Mouse (Mus musculus): ENCODE measurements around the gene Aff1. TPM values are rescaled to one million over a fixed set of nuclear protein-coding genes. Genes with fewer than 3 reads are reported as not detected.

The Aff1 gene
- polyA plus RNA-seq, 1 experiment, result 2.9 TPM

DNA sequence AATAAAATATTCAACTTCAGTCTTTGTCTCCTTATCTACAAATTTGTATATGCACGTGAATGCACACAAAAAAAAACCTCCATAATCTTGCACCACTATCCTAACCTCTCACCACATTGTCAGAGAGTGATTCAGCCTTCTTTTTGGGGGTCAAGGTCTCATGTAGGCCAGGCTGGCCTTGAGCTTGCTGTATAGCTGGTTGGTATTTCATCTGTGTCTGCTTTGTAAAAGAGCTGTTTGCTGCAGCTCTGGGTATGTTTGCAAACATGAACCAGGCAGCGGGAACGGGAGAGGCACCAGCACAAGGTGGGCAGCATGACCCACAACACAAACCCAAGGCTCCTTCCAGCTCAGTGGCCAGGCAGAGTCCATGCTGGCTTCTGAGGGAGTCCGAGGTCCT, 18.6 kb upstream of the Aff1 start:
- DNase-seq (ENCODE audit: low read depth), result no peak
- TF ChIP-seq CTCF (IDR thresholded peaks at IDR 0.05; ENCODE audit: borderline replicate concordance, extremely low read depth, insufficient read depth, insufficient read length), result no peak
- no peak for TF ChIP-seq POLR2A (IDR thresholded peaks at IDR 0.05; ENCODE audit: borderline replicate concordance, extremely low read depth, insufficient read depth, insufficient read length, poor library complexity, severe bottlenecking)

DNA sequence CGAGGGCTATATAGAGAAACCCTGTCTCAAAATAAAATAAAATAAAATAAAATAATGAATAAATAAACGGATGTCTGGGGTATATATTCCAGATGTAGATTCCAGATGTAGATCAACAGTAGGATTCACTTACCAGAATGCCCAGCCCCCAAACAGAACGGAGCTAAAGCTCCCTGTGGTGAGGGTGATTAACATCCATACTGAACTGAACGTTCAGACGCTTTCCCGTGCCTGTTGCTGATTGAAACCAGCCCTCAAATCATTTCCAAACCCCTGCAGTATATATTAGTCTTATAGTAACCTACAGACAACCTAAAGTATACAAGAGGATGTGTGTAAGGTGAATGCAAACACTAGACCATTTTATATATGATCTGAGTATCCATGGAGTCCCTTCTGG, 17.7 kb upstream of the Aff1 start:
- DNase-seq (ENCODE audit: low read depth), result no peak
- TF ChIP-seq POLR2A (IDR thresholded peaks at IDR 0.05; ENCODE audit: borderline replicate concordance, extremely low read depth, insufficient read depth, insufficient read length, poor library complexity, severe bottlenecking) (no peak), CTCF (IDR thresholded peaks at IDR 0.05; ENCODE audit: borderline replicate concordance, extremely low read depth, insufficient read depth, insufficient read length) (no peak)

DNA sequence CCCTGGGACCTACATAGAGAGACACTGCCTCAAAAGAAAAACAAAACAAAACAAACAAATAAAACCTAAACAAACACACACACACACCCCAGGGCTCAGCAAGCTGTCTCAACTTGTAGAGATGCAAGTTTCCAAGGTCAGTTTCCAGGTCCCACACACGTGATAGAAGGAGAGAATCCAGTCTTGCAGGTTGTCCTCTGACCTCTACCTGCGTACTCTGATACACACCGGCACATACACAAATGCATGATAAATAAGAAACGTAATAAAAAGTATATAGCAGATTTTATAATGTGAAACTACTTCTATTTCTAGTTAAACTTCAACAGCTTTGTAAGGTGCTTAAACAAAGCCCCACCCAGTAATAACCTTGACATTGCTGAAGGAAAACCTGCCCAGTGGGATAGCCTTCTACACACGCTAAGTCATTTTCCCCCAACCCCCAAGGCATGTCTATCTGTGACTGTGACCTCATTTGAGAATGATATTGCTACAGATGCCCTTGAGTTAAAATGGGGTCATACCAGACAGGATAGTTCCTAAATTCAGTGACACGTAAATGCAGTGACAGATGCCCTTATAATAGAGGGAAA, 15.8 kb upstream of the Aff1 start:
- TF ChIP-seq POLR2A (IDR thresholded peaks at IDR 0.05; ENCODE audit: borderline replicate concordance, extremely low read depth, insufficient read depth, insufficient read length, poor library complexity, severe bottlenecking), result no peak
- no peak for TF ChIP-seq CTCF (IDR thresholded peaks at IDR 0.05; ENCODE audit: borderline replicate concordance, extremely low read depth, insufficient read depth, insufficient read length)
- no peak for DNase-seq (ENCODE audit: low read depth)

DNA sequence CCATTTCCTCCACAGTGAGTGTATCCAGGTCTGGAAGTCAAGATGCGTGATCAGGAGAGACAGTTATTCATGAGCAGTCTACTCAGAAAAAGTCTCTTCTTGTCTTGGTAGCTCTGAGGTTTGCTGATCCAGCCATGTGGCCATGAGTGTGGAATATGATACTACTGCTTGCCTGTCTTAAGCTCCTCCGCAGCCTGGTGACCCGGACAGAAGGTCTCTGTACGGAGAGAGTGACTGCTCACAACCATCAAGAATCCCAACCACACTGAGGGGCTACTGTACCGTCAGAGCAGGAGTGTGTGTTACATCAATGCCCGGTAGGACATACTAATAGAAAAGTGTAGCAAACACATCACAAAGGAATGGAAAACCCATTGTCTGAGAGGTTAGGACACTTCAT, 14.3 kb upstream of the Aff1 start:
- TF ChIP-seq POLR2A (IDR thresholded peaks at IDR 0.05; ENCODE audit: borderline replicate concordance, extremely low read depth, insufficient read depth, insufficient read length, poor library complexity, severe bottlenecking), result no peak
- no peak for DNase-seq (ENCODE audit: low read depth)

DNA sequence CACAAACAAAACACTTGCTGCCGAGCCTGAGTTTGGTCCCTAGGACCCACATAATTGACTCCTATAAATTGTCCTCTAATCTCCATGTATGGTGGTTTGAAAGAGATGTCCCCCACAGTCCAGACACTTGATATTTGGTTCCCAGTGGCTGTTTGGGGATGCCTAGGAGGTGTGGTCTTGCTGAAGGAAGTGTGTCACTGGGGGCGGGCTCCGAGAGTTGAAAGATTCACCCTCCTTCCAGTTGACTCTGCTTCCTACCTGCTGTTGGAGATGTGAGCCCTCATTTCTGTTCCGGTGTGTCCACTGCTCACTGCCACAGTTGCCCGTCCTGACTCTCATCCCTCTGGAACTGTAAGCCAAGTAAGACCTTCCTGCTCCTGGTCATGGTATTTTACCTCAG, 13.2 kb upstream of the Aff1 start:
- TF ChIP-seq POLR2A (IDR thresholded peaks at IDR 0.05; ENCODE audit: borderline replicate concordance, extremely low read depth, insufficient read depth, insufficient read length, poor library complexity, severe bottlenecking) (no peak), CTCF (IDR thresholded peaks at IDR 0.05; ENCODE audit: borderline replicate concordance, extremely low read depth, insufficient read depth, insufficient read length) (no peak)
- no peak for DNase-seq (ENCODE audit: low read depth)

DNA sequence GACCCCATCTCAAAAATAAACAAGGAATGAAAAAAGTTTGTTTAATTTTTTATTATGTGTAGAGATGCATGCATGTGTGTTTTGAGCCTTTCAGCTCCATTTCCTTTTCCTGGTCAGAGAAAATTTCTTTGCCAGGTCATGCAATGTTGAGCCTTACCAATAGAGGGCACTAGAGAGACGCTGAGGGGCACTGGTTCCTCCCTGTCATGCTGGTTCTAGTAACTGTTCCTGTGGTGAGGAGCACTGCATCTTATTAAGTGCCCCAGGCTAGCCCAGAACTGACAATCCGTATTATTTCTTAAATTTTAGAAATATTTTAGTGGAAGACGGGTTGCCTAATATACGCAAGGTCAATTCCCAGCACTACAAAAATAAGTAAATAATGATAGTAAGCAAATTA, 11.8 kb upstream of the Aff1 start:
- DNase-seq (ENCODE audit: low read depth), result peak; percentile 73
- TF ChIP-seq POLR2A (IDR thresholded peaks at IDR 0.05; ENCODE audit: borderline replicate concordance, extremely low read depth, insufficient read depth, insufficient read length, poor library complexity, severe bottlenecking) (no peak), CTCF (IDR thresholded peaks at IDR 0.05; ENCODE audit: borderline replicate concordance, extremely low read depth, insufficient read depth, insufficient read length) (peak; percentile 85)

DNA sequence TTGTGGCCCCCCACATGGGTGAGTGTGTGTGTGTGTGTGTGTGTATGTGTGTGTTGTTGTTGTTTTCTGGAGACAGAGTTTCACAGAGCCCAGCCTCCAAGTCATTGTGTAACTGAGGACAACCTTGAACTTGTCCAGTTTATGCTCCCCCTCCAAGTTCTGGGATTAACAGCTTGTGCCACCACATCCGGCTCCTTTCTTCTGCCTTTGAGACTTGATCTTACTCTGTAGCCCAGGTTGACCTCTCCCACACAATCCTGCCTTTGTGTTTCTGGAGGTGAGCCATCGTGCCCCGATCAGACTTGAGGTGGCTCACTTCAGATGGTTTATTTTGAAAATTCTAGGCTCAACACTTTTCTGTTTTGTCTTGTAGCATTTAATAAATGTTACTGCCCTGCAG, 10.3 kb upstream of the Aff1 start:
- TF ChIP-seq CTCF (IDR thresholded peaks at IDR 0.05; ENCODE audit: borderline replicate concordance, extremely low read depth, insufficient read depth, insufficient read length) (no peak), POLR2A (IDR thresholded peaks at IDR 0.05; ENCODE audit: borderline replicate concordance, extremely low read depth, insufficient read depth, insufficient read length, poor library complexity, severe bottlenecking) (no peak)

DNA sequence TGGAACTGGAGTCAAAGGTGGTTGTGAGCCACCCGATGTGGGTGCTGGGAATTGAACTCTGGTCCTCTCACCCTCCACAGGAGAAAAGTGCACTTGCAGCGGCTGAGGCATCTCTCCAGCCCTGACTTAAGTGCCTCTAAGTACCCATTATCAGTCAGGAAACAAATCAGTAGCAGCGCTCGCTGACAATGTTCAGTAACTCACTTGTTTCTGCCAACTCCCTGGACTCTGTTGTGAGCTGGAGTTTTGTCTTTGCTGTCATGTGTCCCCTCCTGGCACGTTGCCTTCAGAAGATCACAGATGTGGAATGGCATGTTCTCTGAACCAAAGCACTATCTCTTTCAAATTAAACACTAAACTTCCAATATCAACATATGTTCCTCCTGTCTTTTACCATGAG, 2.5 kb upstream of the Aff1 start:
- TF ChIP-seq POLR2A (IDR thresholded peaks at IDR 0.05; ENCODE audit: borderline replicate concordance, extremely low read depth, insufficient read depth, insufficient read length, poor library complexity, severe bottlenecking), result no peak
- TF ChIP-seq CTCF (IDR thresholded peaks at IDR 0.05; ENCODE audit: borderline replicate concordance, extremely low read depth, insufficient read depth, insufficient read length), result no peak

More for the DNA sequence above, 10.3 kb upstream of the Aff1 start:
- DNase-seq (ENCODE audit: low read depth), result no peak

DNA sequence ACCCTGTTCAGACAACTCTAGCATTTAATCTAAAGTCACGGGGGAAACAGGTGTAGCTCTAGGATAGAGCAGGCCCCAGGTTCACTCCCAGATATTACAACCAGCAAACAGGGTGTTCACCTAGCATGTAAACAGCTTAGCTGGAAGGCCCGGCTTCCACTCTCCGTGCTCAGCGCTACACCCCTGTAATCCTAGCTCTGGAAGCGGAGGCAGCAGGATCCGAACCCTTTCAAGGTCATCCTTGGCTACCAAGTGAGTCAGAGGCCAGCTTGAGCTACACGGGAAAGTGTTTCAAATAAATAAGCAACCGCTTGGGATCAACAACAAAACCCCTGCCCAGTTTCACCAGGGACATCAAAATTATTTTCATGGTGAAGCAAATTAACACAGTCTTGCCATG, 2.0 kb upstream of the Aff1 start:
- TF ChIP-seq POLR2A (IDR thresholded peaks at IDR 0.05; ENCODE audit: borderline replicate concordance, extremely low read depth, insufficient read depth, insufficient read length, poor library complexity, severe bottlenecking) (no peak), CTCF (IDR thresholded peaks at IDR 0.05; ENCODE audit: borderline replicate concordance, extremely low read depth, insufficient read depth, insufficient read length) (no peak)

More for the DNA sequence above, 2.5 kb upstream of the Aff1 start:
- DNase-seq (ENCODE audit: low read depth), result no peak

DNA sequence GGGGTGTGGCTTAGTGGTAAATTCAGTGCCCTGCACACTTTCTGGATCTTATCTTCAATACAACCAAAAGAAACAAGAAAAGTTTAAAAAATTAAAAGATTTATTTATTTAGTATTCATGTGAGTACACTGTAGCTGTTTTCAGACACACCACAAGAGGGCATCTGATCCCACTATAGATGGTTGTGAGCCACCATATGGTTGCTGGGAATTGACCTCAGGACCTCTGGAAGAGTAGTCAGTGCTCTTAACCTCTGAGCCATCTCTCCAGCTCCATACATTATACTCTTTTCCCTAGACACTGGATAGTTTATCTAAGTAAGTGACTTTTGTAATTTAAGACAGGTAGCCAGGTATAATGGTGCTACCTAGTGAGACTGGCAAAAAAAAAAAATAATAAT, 1.0 kb upstream of the Aff1 start:
- TF ChIP-seq POLR2A (IDR thresholded peaks at IDR 0.05; ENCODE audit: borderline replicate concordance, extremely low read depth, insufficient read depth, insufficient read length, poor library complexity, severe bottlenecking), result no peak
- no peak for TF ChIP-seq CTCF (IDR thresholded peaks at IDR 0.05; ENCODE audit: borderline replicate concordance, extremely low read depth, insufficient read depth, insufficient read length)

More for the DNA sequence above, 2.0 kb upstream of the Aff1 start:
- DNase-seq (ENCODE audit: low read depth), result no peak

DNA sequence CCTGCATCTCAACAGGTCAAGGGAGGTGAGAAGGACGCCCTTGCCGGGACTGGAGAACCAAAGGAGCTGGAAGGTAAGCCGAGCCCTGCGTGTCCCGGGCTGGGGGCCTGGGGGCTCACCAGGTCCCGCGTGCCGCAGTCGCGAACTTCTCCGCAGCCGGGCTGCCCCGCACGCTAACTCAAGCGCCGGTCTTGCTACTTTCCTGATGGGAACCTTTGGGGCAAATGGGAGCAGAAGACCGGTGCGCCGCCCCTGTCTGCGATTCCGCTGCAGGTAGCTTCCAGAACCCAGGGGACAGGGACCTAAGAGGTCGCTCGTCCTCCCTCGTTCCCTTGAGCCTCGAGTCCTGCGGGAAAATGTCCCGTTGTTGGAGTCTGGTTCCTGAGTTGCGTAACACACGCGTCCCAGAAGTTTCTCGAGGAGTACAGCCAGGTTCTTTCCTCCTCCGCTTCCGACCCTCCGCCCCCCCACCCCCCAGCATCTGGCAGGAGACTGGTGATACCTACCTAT, 412 bp downstream of the Aff1 start:
- TF ChIP-seq CTCF (IDR thresholded peaks at IDR 0.05; ENCODE audit: borderline replicate concordance, extremely low read depth, insufficient read depth, insufficient read length), result no peak
- no peak for TF ChIP-seq POLR2A (IDR thresholded peaks at IDR 0.05; ENCODE audit: borderline replicate concordance, extremely low read depth, insufficient read depth, insufficient read length, poor library complexity, severe bottlenecking)

More for the DNA sequence above, 1.0 kb upstream of the Aff1 start:
- DNase-seq (ENCODE audit: low read depth), result no peak

DNA sequence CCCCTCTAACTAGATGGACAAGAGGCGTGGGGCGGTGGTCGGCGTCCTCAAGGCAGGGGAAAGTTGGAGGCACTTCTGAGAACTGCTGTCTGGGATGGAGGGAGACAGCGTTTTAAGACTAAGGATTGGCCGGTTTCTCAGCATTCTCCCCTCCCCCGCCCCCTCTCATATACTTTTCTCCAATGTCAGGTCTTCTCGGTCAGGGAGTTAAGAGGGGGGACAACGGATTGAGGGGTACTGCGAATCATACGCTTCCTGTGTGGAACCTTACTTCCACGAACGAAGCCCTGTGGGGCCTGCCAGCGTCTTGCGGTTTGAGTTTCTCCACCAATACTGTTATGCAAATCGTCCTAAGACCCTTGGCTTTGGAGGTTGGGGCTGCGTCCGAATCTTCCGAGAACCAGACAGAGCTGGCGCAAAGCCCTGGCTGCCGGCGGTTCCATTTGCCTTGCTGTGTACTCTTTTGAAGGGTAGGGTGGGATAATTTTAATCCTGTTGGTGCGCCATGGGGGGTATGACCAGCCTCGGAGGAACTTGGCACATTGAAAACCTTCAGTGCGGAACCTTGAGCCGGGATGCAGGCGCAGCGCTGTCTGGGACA, 967 bp downstream of the Aff1 start:
- DNase-seq (ENCODE audit: low read depth), result peak; percentile 67
- TF ChIP-seq CTCF (IDR thresholded peaks at IDR 0.05; ENCODE audit: borderline replicate concordance, extremely low read depth, insufficient read depth, insufficient read length) (no peak), POLR2A (IDR thresholded peaks at IDR 0.05; ENCODE audit: borderline replicate concordance, extremely low read depth, insufficient read depth, insufficient read length, poor library complexity, severe bottlenecking) (no peak)

More for the DNA sequence above, 412 bp downstream of the Aff1 start:
- no peak for DNase-seq (ENCODE audit: low read depth)

All from brain, embryonic 14.5 days (tissue).